ENCODE assay signal across 25 mouse cellular contexts in the genomic region with DNA sequence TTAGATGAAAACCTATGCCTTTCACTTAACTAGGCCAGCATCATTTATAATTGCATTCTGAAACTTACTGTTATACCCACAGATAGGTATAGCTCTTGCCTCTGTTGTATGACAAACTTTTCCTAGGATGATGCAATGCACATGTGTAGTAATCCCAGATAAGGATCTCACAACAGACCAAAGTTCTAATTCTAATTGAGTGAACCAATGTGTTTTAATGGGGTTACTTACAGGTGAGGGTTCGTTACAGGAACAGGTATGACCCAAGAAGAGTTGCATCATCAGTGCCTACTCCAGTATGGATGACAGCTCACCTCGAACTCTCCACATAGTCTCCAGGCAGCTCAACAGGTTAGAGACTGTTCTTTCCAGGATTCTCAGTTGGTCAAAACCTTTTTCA.
"Had no signal": no experiment of that assay in that cellular context is flagged by ENCODE, and none has a peak within 500 bp of the region (broad histone marks: within the 10 kb centered on the region; RNA-seq: fewer than 3 reads in every experiment).

No protein-coding gene starts in this region.

- H3K4me2 ChIP-seq: heart, embryonic 12.5 days; hindbrain, embryonic 12.5 days; hindbrain, embryonic 14.5 days; intestine, embryonic 15.5 days; limb, embryonic 13.5 days; limb, embryonic 15.5 days had no signal

- DNase-seq: gastrocnemius, postnatal 14 days; gastrocnemius, postnatal 36 days; heart, adult 18-20 months; heart, postnatal 10 days; heart, postnatal 4 days; kidney, adult 18-20 months; kidney, adult 8-10 months; kidney, postnatal 10 days; kidney, postnatal 25 days; kidney, postnatal 4 days; layer of hippocampus, adult 9-11 months; layer of hippocampus, postnatal 36 days; left cerebral cortex, postnatal 4 days had no signal

- H3K4me1 ChIP-seq: heart, embryonic 10.5 days; heart, embryonic 12.5 days; hindbrain, embryonic 10.5 days; hindbrain, embryonic 12.5 days; intestine, embryonic 15.5 days; limb, embryonic 13.5 days; limb, embryonic 15.5 days had no signal

- H3K9ac ChIP-seq: heart, embryonic 12.5 days; hindbrain, embryonic 12.5 days; hindbrain, embryonic 14.5 days; intestine, embryonic 15.5 days; limb, embryonic 13.5 days; limb, embryonic 15.5 days; liver, embryonic 14.5 days had no signal

- ATAC-seq: hindbrain, embryonic 16.5 days; inflammation-experienced regulatory T-cells, adult 6 months; intestine, embryonic 15.5 days; intestine, postnatal 0 days had no signal

- H3K4me3 ChIP-seq: heart, embryonic 10.5 days; heart, embryonic 12.5 days; hindbrain, embryonic 10.5 days; hindbrain, embryonic 12.5 days; intestine, embryonic 15.5 days; limb, embryonic 13.5 days; limb, embryonic 15.5 days had no signal

- H3K27me3 ChIP-seq: heart, embryonic 12.5 days; hindbrain, embryonic 12.5 days; intestine, embryonic 15.5 days; limb, embryonic 13.5 days; limb, embryonic 15.5 days had no signal

- H3K9me3 ChIP-seq: heart, embryonic 10.5 days; heart, embryonic 12.5 days; hindbrain, embryonic 10.5 days; hindbrain, embryonic 12.5 days; intestine, embryonic 15.5 days; limb, embryonic 13.5 days; limb, embryonic 15.5 days had no signal

- H3K36me3 ChIP-seq: heart, embryonic 10.5 days; heart, embryonic 12.5 days; hindbrain, embryonic 10.5 days; hindbrain, embryonic 12.5 days; intestine, embryonic 15.5 days; limb, embryonic 13.5 days; limb, embryonic 15.5 days had no signal

- H3K27ac ChIP-seq: heart, embryonic 10.5 days; hindbrain, embryonic 10.5 days; hindbrain, embryonic 12.5 days; hindbrain, embryonic 14.5 days; intestine, embryonic 15.5 days; limb, embryonic 13.5 days; limb, embryonic 15.5 days; liver, embryonic 14.5 days had no signal
